Mouse (Mus musculus): ENCODE data around the gene Trim80. TPM values are rescaled to one million over a fixed set of nuclear protein-coding genes. Genes with fewer than 3 reads are reported as not detected.

Gene Trim80
- not detected for polyA plus RNA-seq (2012; fragmentation: generic; extraction: Trizol)
- long read RNA-seq, experiment 1 = 0 reads
- long read RNA-seq, experiment 2 = 0 reads

DNA sequence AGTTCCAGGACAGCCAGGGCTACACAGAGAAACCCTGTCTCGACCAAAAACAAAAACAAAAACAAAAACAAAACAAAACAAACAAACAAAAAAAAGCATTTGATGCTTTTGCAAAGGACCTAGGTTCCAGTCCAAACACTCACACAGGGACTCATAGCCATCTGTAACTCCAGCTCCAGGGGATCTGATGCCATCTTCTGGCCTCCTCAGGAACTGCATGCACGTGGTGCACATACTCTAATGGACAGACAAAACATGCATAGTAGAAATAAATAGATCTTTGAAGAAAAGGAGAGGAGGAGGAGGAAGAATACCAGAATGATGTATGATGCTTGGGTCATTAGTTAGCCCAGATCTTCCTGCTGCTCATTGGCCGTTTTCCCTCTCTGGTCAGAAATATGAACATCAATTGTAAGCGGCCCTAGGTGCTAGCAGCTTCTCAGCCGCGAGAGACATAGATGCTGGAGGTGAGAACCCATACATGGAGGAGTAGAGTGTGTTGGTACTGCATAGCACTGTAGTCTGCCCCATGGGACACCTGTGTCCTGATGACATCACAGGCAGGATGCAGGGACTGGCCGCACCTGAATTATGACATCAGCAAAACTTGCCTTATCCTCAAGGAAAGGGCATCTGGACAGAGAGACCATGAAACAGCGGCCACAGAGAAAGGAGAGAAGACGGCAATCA is at the start of gene Trim80:
Trim80 (plus strand) TSS at position 640 of the 690 bp plus-strand sequence.
- no peak for TF ChIP-seq MYOD1 (IDR thresholded peaks at IDR 0.05; ENCODE audit: control insufficient read depth, insufficient read length, low read depth)
- TF ChIP-seq CTCF (IDR thresholded peaks at IDR 0.05; ENCODE audit: control insufficient read depth, insufficient read depth, insufficient read length) = no peak
- TF ChIP-seq CEBPB (IDR thresholded peaks at IDR 0.05; ENCODE audit: low read depth) = no peak
- TF ChIP-seq MYOG (IDR thresholded peaks at IDR 0.05; ENCODE audit: control insufficient read depth, extremely low read depth, insufficient read length) = no peak
- Histone ChIP-seq H3K4me3 (ENCODE audit: insufficient read depth, poor library complexity, severe bottlenecking) (no peak within 1 kb of the TSS), H3ac (ENCODE audit: control insufficient read depth, insufficient read length, low read depth) (no peak within 1 kb of the TSS), H3K27me3 (ENCODE audit: control insufficient read depth, insufficient read depth, insufficient read length) (no peaks in the 10 kb centered on the region), H3K79me3 (ENCODE audit: low read depth) (no peaks in the 10 kb centered on the region), H3K79me2 (ENCODE audit: control insufficient read depth, insufficient read depth) (no peaks in the 10 kb centered on the region), H3K36me3 (ENCODE audit: control insufficient read depth, insufficient read depth) (no peaks in the 10 kb centered on the region)

DNA sequence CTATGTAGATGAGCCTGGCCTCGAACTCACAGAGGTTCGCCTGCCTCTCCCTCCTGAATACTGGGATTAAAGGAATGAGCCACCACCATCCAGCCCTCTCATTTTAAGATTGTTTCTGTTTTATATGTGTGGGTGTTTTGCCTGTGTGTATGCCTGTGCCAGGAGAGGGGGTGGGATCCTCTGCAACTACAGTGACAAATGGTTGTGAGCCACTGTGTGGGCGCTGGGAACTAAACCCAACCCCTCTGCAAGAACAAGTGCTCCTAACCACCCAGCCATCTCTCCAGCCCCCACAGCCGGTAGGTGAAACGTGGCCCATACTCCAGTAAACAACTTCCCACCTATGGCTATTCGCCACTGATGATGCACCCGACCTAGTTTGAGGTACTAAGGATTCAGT is 49.0 kb upstream of the Trim80 start:
- Histone ChIP-seq H3ac (ENCODE audit: control insufficient read depth, insufficient read length, low read depth) (no peak overlapping the region), H3K4me3 (ENCODE audit: insufficient read depth, poor library complexity, severe bottlenecking) (no peak overlapping the region), H3K36me3 (ENCODE audit: control insufficient read depth, insufficient read depth) (peaks cover 74% of the 10 kb centered on the region), H3K27me3 (ENCODE audit: control insufficient read depth, insufficient read depth, insufficient read length) (no peaks in the 10 kb centered on the region), H3K79me3 (ENCODE audit: low read depth) (peaks cover 25% of the 10 kb centered on the region), H3K79me2 (ENCODE audit: control insufficient read depth, insufficient read depth) (peaks cover 31% of the 10 kb centered on the region)
- TF ChIP-seq MAX (IDR thresholded peaks at IDR 0.05) = no peak
- TF ChIP-seq FOSL1 (IDR thresholded peaks at IDR 0.05; ENCODE audit: insufficient read depth, low read length, poor library complexity, severe bottlenecking) = no peak
- no peak for TF ChIP-seq CEBPB (IDR thresholded peaks at IDR 0.05; ENCODE audit: low read depth)
- no peak for TF ChIP-seq MYOD1 (IDR thresholded peaks at IDR 0.05; ENCODE audit: control insufficient read depth, insufficient read length, low read depth)
- no peak for TF ChIP-seq MYOG (IDR thresholded peaks at IDR 0.05; ENCODE audit: control insufficient read depth, extremely low read depth, insufficient read length)
- TF ChIP-seq CTCF (IDR thresholded peaks at IDR 0.05; ENCODE audit: control insufficient read depth, insufficient read depth, insufficient read length) = no peak
- TF ChIP-seq USF1 (IDR thresholded peaks at IDR 0.05; ENCODE audit: low read depth) = no peak

DNA sequence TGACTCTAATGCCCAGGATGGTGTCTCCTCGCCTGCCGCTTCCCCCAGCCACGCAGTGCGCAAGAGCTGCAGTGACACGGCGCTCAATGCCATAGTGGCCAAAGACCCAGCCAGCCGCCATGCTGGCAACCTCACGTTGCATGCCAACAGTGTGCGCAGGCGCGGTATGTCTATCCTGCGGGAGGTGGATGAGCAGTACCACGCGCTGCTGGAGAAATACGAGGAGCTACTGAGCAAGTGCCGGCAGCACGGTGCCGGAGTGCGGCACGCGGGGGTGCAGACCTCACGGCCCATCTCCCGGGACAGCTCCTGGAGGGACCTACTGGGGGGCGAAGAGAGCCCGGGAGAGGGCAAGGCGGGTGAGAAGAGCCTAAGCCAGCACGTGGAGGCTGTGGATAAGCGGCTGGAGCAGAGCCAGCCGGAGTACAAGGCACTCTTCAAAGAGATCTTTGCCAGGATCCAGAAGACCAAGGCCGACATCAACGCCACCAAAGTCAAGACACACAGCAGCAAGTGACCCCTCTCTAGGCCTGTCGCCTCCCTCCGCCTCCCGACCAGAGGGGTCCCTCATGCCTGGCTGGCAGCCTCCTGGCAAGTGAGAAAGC is 46.5 kb upstream of the Trim80 start:
- Histone ChIP-seq H3K79me2 (ENCODE audit: control insufficient read depth, insufficient read depth) (peaks cover 6% of the 10 kb centered on the region), H3ac (ENCODE audit: control insufficient read depth, insufficient read length, low read depth) (no peak overlapping the region), H3K79me3 (ENCODE audit: low read depth) (peaks cover 6% of the 10 kb centered on the region), H3K4me3 (ENCODE audit: insufficient read depth, poor library complexity, severe bottlenecking) (no peak overlapping the region), H3K27me3 (ENCODE audit: control insufficient read depth, insufficient read depth, insufficient read length) (no peaks in the 10 kb centered on the region), H3K36me3 (ENCODE audit: control insufficient read depth, insufficient read depth) (peaks cover 62% of the 10 kb centered on the region)
- TF ChIP-seq CTCF (IDR thresholded peaks at IDR 0.05; ENCODE audit: control insufficient read depth, insufficient read depth, insufficient read length) (no peak), MYOD1 (IDR thresholded peaks at IDR 0.05; ENCODE audit: control insufficient read depth, insufficient read length, low read depth) (no peak), USF1 (IDR thresholded peaks at IDR 0.05; ENCODE audit: low read depth) (no peak), CEBPB (IDR thresholded peaks at IDR 0.05; ENCODE audit: low read depth) (no peak), MYOG (IDR thresholded peaks at IDR 0.05; ENCODE audit: control insufficient read depth, extremely low read depth, insufficient read length) (no peak), MAX (IDR thresholded peaks at IDR 0.05) (no peak), FOSL1 (IDR thresholded peaks at IDR 0.05; ENCODE audit: insufficient read depth, low read length, poor library complexity, severe bottlenecking) (no peak)

DNA sequence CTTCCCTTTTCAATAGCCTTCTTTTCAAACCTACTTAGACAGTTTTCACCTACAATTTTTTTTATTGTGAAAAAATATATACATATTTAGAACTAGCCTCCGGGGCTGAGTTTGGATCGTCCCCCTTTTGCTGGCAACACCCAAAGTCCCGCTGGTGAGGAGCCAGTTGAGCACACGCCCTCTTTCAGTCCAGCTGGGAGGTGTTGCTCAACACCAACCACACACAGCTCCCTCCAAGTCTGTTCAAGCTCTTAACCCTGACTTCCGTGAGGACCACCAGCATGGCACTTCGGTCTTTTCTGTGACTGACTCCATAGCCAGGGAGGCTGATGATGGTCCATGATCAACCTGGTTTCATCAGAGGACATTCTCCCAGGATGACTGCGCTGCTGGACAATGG is 42.3 kb upstream of the Trim80 start:
- no peaks in the 10 kb centered on the region for H3K27me3 ChIP-seq (ENCODE audit: control insufficient read depth, insufficient read depth, insufficient read length)
- no peaks in the 10 kb centered on the region for H3K79me3 ChIP-seq (ENCODE audit: low read depth)
- TF ChIP-seq USF1 (IDR thresholded peaks at IDR 0.05; ENCODE audit: low read depth) = no peak
- peak; percentile 41 for TF ChIP-seq CEBPB (IDR thresholded peaks at IDR 0.05; ENCODE audit: low read depth)
- no peak for TF ChIP-seq CTCF (IDR thresholded peaks at IDR 0.05; ENCODE audit: control insufficient read depth, insufficient read depth, insufficient read length)
- H3K79me2 ChIP-seq (ENCODE audit: control insufficient read depth, insufficient read depth) = no peaks in the 10 kb centered on the region
- no peak overlapping the region for H3ac ChIP-seq (ENCODE audit: control insufficient read depth, insufficient read length, low read depth)
- no peak overlapping the region for H3K4me3 ChIP-seq (ENCODE audit: insufficient read depth, poor library complexity, severe bottlenecking)
- peaks cover 21% of the 10 kb centered on the region for H3K36me3 ChIP-seq (ENCODE audit: control insufficient read depth, insufficient read depth)

DNA sequence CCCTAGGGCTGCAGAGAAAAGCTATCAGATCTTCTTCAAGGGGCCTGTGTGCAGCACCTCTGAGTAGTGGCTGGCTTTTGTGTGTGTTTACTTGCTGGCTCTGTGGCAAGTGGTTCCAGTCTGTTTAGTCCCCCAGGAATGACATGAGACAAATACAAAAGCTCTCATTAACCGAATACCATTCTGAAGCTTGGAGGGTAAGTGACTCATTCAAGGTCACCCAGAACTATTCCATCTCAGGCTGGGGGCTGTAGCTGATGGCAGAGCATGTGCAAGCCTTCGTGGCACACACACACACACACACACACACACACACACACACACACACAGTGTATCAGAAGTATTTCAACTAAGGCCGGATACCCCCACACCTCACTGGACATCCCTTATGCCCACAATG is 40.2 kb upstream of the Trim80 start:
- no peak for TF ChIP-seq USF1 (IDR thresholded peaks at IDR 0.05; ENCODE audit: low read depth)
- TF ChIP-seq CTCF (IDR thresholded peaks at IDR 0.05; ENCODE audit: control insufficient read depth, insufficient read depth, insufficient read length) = no peak
- no peak for TF ChIP-seq MYOD1 (IDR thresholded peaks at IDR 0.05; ENCODE audit: control insufficient read depth, insufficient read length, low read depth)
- TF ChIP-seq MYOG (IDR thresholded peaks at IDR 0.05; ENCODE audit: control insufficient read depth, extremely low read depth, insufficient read length) = no peak
- no peak for TF ChIP-seq MAX (IDR thresholded peaks at IDR 0.05)
- TF ChIP-seq FOSL1 (IDR thresholded peaks at IDR 0.05; ENCODE audit: insufficient read depth, low read length, poor library complexity, severe bottlenecking) = no peak
- no peak for TF ChIP-seq CEBPB (IDR thresholded peaks at IDR 0.05; ENCODE audit: low read depth)
- Histone ChIP-seq H3K27me3 (ENCODE audit: control insufficient read depth, insufficient read depth, insufficient read length) (no peaks in the 10 kb centered on the region), H3K79me3 (ENCODE audit: low read depth) (peaks cover 7% of the 10 kb centered on the region)

More for the DNA sequence above, 40.2 kb upstream of the Trim80 start:
- H3K4me3 ChIP-seq (ENCODE audit: insufficient read depth, poor library complexity, severe bottlenecking) = no peak overlapping the region
- peaks cover 14% of the 10 kb centered on the region for H3K79me2 ChIP-seq (ENCODE audit: control insufficient read depth, insufficient read depth)
- H3ac ChIP-seq (ENCODE audit: control insufficient read depth, insufficient read length, low read depth) = no peak overlapping the region
- peaks cover 3% of the 10 kb centered on the region for H3K36me3 ChIP-seq (ENCODE audit: control insufficient read depth, insufficient read depth)

Data from C2C12 (cell line).